Mouse (Mus musculus) myocyte (in vitro differentiated cells): ENCODE data around the gene Gpr62. TPM values are rescaled to one million over a fixed set of nuclear protein-coding genes. Genes with fewer than 3 reads are reported as not detected.

Source experiments
- H3K27me3 ChIP-seq: one replicate; pipeline ENCODE4 v1.6.1; 2011; ENCODE audit not compliant: control insufficient read depth, insufficient read depth, insufficient read length
- H3K36me3 ChIP-seq: one replicate; pipeline ENCODE4 v1.6.1; 2011; ENCODE audit not compliant: control insufficient read depth, insufficient read depth
- H3K4me2 ChIP-seq: one replicate; pipeline ENCODE4 v1.6.1; 2011; ENCODE audit warnings: low read depth, control low read depth
- H3K4me3 ChIP-seq: one replicate; pipeline ENCODE4 v1.5.1; 2011; ENCODE audit warnings: mild to moderate bottlenecking, control low read depth, moderate library complexity
- H3K79me2 ChIP-seq: one replicate; pipeline ENCODE4 v1.6.1; 2011; ENCODE audit not compliant: control insufficient read depth, insufficient read depth
- H3ac ChIP-seq: one replicate; pipeline ENCODE4 v1.6.1; 2011; ENCODE audit not compliant: control insufficient read depth, insufficient read length
- CEBPB ChIP-seq: IDR thresholded peaks from 2 replicates; pipeline ENCODE4 v1.6.1; 2011; ENCODE audit warnings: mild to moderate bottlenecking, moderate library complexity; ENCODE audit not compliant: poor library complexity, insufficient read depth, severe bottlenecking
- E2F4 ChIP-seq: IDR thresholded peaks from one replicate; pipeline ENCODE4 v1.6.1; 2011; ENCODE audit warnings: mild to moderate bottlenecking, control low read depth, moderate library complexity; ENCODE audit not compliant: insufficient read depth
- MAX ChIP-seq: IDR thresholded peaks from one replicate; pipeline ENCODE4 v1.6.1; 2011; ENCODE audit warnings: low read depth, mild to moderate bottlenecking, control low read depth
- MYOD1 ChIP-seq, 3 experiments: IDR thresholded peaks; one replicate each; pipeline ENCODE4 v1.6.1; 2011; ENCODE audit warnings: control low read depth in 2 of 3, low read depth in 2 of 3, mild to moderate bottlenecking in 2 of 3, moderate library complexity in 1 of 3; ENCODE audit not compliant: insufficient read length in 2 of 3, control insufficient read depth in 1 of 3
- MYOG ChIP-seq, 3 experiments: IDR thresholded peaks; one replicate each; pipeline ENCODE4 v1.6.1; 2011; ENCODE audit warnings: control low read depth in 2 of 3, low read depth in 2 of 3, mild to moderate bottlenecking in 2 of 3; ENCODE audit not compliant: insufficient read length in 2 of 3, control insufficient read depth in 1 of 3, insufficient read depth in 1 of 3
- POLR2A ChIP-seq: IDR thresholded peaks from one replicate; pipeline ENCODE4 v1.6.1; 2011; ENCODE audit warnings: low read depth, mild to moderate bottlenecking, control low read depth, moderate library complexity; ENCODE audit not compliant: insufficient read length
- POLR2AphosphoS2 ChIP-seq: IDR thresholded peaks from one replicate; pipeline ENCODE4 v1.6.1; 2011; ENCODE audit warnings: low read depth, control low read depth; ENCODE audit not compliant: insufficient read length
- REST ChIP-seq: IDR thresholded peaks from one replicate; pipeline ENCODE4 v1.6.1; 2011; ENCODE audit warnings: mild to moderate bottlenecking, control low read depth, moderate library complexity; ENCODE audit not compliant: insufficient read depth, insufficient read length
- SRF ChIP-seq: IDR thresholded peaks from one replicate; pipeline ENCODE4 v1.6.1; 2011; ENCODE audit warnings: low read depth; ENCODE audit not compliant: control insufficient read depth, insufficient read length
- TCF12 ChIP-seq: IDR thresholded peaks from one replicate; pipeline ENCODE4 v1.6.1; 2011; ENCODE audit warnings: mild to moderate bottlenecking, control low read depth; ENCODE audit not compliant: poor library complexity, insufficient read depth, severe bottlenecking
- TCF3 ChIP-seq: IDR thresholded peaks from one replicate; pipeline ENCODE4 v1.6.1; 2011; ENCODE audit warnings: low read depth, control low read depth; ENCODE audit not compliant: insufficient read length
- USF1 ChIP-seq: IDR thresholded peaks from one replicate; pipeline ENCODE4 v1.6.1; 2011; ENCODE audit warnings: low read depth, mild to moderate bottlenecking, control low read depth, moderate library complexity
- polyA plus RNA-seq: library from polyadenylated mRNA; unstranded; fragments of >200 nt; fragmentation: generic; extraction: Trizol; gene quantifications from one replicate; pipeline ENCODE4 v1.2.1, GENCODE M21; 2012; ENCODE audit warnings: missing spikeins

The Gpr62 gene
- polyA plus RNA-seq, 1 experiment: 0.46 TPM

GRCm38 (mm10) chr9:106483136-106483535 lies 17.4 kb upstream of the Gpr62 start:
- TF ChIP-seq MYOG (IDR thresholded peaks at IDR 0.05; ENCODE audit: control insufficient read depth in 1 of 3, insufficient read depth in 1 of 3, insufficient read length in 2 of 3, low read depth in 2 of 3): no peak
- no peak overlapping the region for H3K4me2 ChIP-seq
- peaks cover 5% of the 10 kb centered on the region for H3K36me3 ChIP-seq
- peaks cover 3% of the 10 kb centered on the region for H3K79me2 ChIP-seq
- no peak overlapping the region for H3K4me3 ChIP-seq
- no peak overlapping the region for H3ac ChIP-seq
- no peaks in the 10 kb centered on the region for H3K27me3 ChIP-seq

DNA sequence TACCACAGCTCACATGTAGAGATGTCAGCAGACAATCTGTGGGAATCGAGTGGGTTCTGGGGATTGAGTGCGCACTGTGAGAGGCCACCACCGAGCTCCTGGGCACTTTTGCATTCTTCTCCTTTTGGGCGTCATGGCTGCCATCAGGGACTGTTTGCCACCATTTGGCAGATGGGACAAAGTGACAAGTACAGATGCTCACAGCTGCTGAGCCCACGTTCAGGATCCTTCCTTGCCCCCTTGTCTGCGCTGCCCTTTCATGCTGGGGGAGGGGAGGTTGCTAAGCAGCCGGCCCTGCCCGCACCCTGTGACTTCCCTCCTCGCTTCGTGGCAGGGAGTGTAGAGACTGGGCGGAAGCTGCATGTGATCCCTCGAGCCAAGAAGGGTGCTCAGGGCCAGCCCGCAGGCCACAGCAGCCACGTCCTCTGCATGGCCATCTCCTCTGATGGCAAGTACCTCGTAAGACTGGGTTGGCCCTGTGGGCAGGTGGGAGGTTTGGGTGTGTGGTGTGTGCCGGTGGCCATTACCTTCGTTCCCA lies 16.9 kb upstream of the Gpr62 start:
- Histone ChIP-seq H3K4me3 (no peak overlapping the region), H3K79me2 (peaks cover 3% of the 10 kb centered on the region), H3K36me3 (peaks cover 5% of the 10 kb centered on the region), H3K4me2 (no peak overlapping the region), H3K27me3 (no peaks in the 10 kb centered on the region), H3ac (no peak overlapping the region)
- TF ChIP-seq CEBPB: no peak
- no peak for TF ChIP-seq REST
- TF ChIP-seq MYOD1 (IDR thresholded peaks at IDR 0.05; ENCODE audit: control insufficient read depth in 1 of 3, insufficient read length in 2 of 3, low read depth in 2 of 3): no peak

GRCm38 (mm10) chr9:106481676-106482075 lies 15.9 kb upstream of the Gpr62 start:
- peaks cover 5% of the 10 kb centered on the region for H3K36me3 ChIP-seq
- H3ac ChIP-seq: no peak overlapping the region
- no peaks in the 10 kb centered on the region for H3K27me3 ChIP-seq
- H3K79me2 ChIP-seq: peaks cover 3% of the 10 kb centered on the region
- no peak overlapping the region for H3K4me2 ChIP-seq
- TF ChIP-seq REST: no peak
- TF ChIP-seq TCF12: no peak
- TF ChIP-seq TCF3: no peak
- TF ChIP-seq MYOG (IDR thresholded peaks at IDR 0.05; ENCODE audit: control insufficient read depth in 1 of 3, insufficient read depth in 1 of 3, insufficient read length in 2 of 3, low read depth in 2 of 3): no peak
- no peak for TF ChIP-seq POLR2AphosphoS2
- no peak for TF ChIP-seq E2F4
- TF ChIP-seq POLR2A: no peak
- no peak for TF ChIP-seq MYOD1 (IDR thresholded peaks at IDR 0.05; ENCODE audit: control insufficient read depth in 1 of 3, insufficient read length in 2 of 3, low read depth in 2 of 3)
- no peak for TF ChIP-seq MAX
- TF ChIP-seq USF1: no peak
- no peak for TF ChIP-seq SRF
- no peak for TF ChIP-seq CEBPB
- H3K4me3 ChIP-seq: no peak overlapping the region

DNA sequence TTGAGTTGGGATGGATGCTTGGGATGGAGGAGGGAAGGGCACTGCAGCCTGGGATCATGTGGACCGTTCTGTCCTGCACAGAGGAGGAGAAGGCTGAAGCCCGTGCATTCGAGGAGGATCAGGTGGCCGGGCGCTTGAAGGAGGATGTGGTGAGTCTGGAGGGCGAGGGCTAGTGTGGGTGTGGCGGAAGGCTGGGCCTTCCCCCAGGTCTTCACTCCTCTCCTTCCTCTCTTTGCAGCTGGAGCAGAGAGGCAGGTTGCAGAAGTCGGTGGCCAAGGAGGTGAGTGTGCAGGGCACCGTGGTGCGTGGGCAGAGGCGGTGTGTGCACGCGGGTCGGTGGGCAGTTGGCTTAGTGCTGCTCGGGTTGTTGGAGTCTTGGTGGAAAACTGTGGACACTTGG lies 15.3 kb upstream of the Gpr62 start:
- TF ChIP-seq USF1: no peak
- TF ChIP-seq MYOG (IDR thresholded peaks at IDR 0.05; ENCODE audit: control insufficient read depth in 1 of 3, insufficient read depth in 1 of 3, insufficient read length in 2 of 3, low read depth in 2 of 3): no peak
- no peak for TF ChIP-seq CEBPB
- TF ChIP-seq MYOD1 (IDR thresholded peaks at IDR 0.05; ENCODE audit: control insufficient read depth in 1 of 3, insufficient read length in 2 of 3, low read depth in 2 of 3): no peak
- no peak for TF ChIP-seq TCF12
- no peak for TF ChIP-seq REST
- TF ChIP-seq MAX: no peak
- TF ChIP-seq POLR2AphosphoS2: no peak
- TF ChIP-seq SRF: no peak
- TF ChIP-seq POLR2A: no peak
- no peak for TF ChIP-seq E2F4
- no peak for TF ChIP-seq TCF3
- peaks cover 3% of the 10 kb centered on the region for H3K79me2 ChIP-seq
- H3K36me3 ChIP-seq: peaks cover 5% of the 10 kb centered on the region
- no peak overlapping the region for H3K4me2 ChIP-seq
- H3ac ChIP-seq: no peak overlapping the region
- H3K27me3 ChIP-seq: no peaks in the 10 kb centered on the region
- H3K4me3 ChIP-seq: no peak overlapping the region

- Histone ChIP-seq H3K36me3 (peaks cover 5% of the 10 kb centered on the region), H3K4me2 (no peak overlapping the region), H3K27me3 (no peaks in the 10 kb centered on the region), H3ac (no peak overlapping the region), H3K79me2 (peaks cover 3% of the 10 kb centered on the region), H3K4me3 (no peak overlapping the region)
- no peak for TF ChIP-seq REST
- TF ChIP-seq E2F4: no peak
- no peak for TF ChIP-seq TCF3
These were observed 14.8 kb upstream of the Gpr62 start for GRCm38 (mm10) chr9:106480541-106480940.

GRCm38 (mm10) chr9:106478101-106478500 lies 12.4 kb upstream of the Gpr62 start:
- H3K4me2 ChIP-seq: peak overlapping the region; percentile 84
- TF ChIP-seq USF1 (no peak), POLR2AphosphoS2 (no peak), E2F4 (no peak), MYOG (IDR thresholded peaks at IDR 0.05; ENCODE audit: control insufficient read depth in 1 of 3, insufficient read depth in 1 of 3, insufficient read length in 2 of 3, low read depth in 2 of 3) (no peak), REST (no peak), SRF (no peak), CEBPB (no peak), TCF3 (no peak), TCF12 (no peak), POLR2A (no peak), MYOD1 (IDR thresholded peaks at IDR 0.05; ENCODE audit: control insufficient read depth in 1 of 3, insufficient read length in 2 of 3, low read depth in 2 of 3) (no peak), MAX (no peak)
- H3K27me3 ChIP-seq: no peaks in the 10 kb centered on the region
- peak overlapping the region; percentile 54 for H3K4me3 ChIP-seq
- peaks cover 8% of the 10 kb centered on the region for H3K79me2 ChIP-seq
- H3K36me3 ChIP-seq: peaks cover 5% of the 10 kb centered on the region
- peak overlapping the region; percentile 36 for H3ac ChIP-seq
